Mouse (Mus musculus): ENCODE measurements around the gene C1rl.
"Not testable (repeated sequence)": the region's sequence is repeated elsewhere in the genome, so short reads cannot be mapped to it uniquely, and the experiment has no call there.

C1rl gene

DNA sequence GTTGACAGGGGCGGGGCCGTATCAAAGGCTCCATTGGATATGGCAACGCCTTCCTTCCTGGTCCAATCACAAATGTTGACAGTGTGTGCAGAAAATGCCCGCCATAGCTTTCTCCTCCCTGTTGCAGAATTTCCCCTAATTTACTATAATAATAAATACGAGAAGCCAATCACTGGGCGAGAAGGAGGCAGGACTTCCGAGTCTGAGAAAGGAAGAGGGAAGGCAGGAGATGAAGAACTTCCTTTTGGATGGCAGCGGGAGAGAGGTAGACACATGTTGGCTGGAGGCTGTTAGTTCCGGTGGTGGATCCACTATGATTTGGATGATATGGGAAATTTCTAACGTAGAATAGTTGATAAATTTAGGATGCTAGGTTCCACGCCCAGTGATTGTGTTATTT, 18.3 kb upstream of the C1rl start:
- no peak for DNase-seq

- DNase-seq, result not testable (repeated sequence)
These were observed 17.4 kb upstream of the C1rl start for GRCm38 (mm10) chr6:124475335-124476075.

DNA sequence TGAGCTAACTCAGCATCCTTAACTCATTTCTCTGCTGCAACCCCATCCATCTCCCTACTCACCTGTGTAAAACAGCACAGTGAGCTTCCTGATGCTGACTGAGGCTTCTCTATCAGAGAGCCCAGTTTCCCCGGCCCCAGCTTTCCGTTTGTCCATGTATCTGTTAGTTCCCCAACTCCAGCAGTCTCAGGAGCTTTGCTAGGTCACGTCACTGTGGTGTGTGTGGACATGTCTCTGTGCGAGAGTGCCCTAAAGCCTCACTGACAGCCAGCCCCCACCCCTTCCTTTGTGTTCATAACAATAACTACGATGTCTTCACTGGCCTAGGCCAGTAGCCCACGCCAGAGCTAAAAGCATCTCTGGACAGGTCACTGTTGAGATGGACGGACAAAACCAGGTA, 16.7 kb upstream of the C1rl start:
- DNase-seq, result no peak

- DNase-seq, result no peak
These were observed 16.1 kb upstream of the C1rl start for GRCm38 (mm10) chr6:124476796-124477195.

GRCm38 (mm10) chr6:124477221-124477655, 15.7 kb upstream of the C1rl start:
- no peak for DNase-seq

GRCm38 (mm10) chr6:124477922-124478651, 14.8 kb upstream of the C1rl start:
- no peak for DNase-seq

- DNase-seq, result no peak
These were observed 13.9 kb upstream of the C1rl start for GRCm38 (mm10) chr6:124478874-124479572.

GRCm38 (mm10) chr6:124479573-124479930, 13.4 kb upstream of the C1rl start:
- no peak for DNase-seq

GRCm38 (mm10) chr6:124480295-124480694, 12.6 kb upstream of the C1rl start:
- DNase-seq, result peak; percentile 35 to 44

- peak; percentile 52 to 54 for DNase-seq
These were observed 11.3 kb upstream of the C1rl start for GRCm38 (mm10) chr6:124481571-124481970.

- DNase-seq, result not testable (repeated sequence)
These were observed 9.1 kb upstream of the C1rl start for GRCm38 (mm10) chr6:124483831-124484230.

- DNase-seq, result no peak
These were observed 8.1 kb upstream of the C1rl start for GRCm38 (mm10) chr6:124484851-124485250.

DNA sequence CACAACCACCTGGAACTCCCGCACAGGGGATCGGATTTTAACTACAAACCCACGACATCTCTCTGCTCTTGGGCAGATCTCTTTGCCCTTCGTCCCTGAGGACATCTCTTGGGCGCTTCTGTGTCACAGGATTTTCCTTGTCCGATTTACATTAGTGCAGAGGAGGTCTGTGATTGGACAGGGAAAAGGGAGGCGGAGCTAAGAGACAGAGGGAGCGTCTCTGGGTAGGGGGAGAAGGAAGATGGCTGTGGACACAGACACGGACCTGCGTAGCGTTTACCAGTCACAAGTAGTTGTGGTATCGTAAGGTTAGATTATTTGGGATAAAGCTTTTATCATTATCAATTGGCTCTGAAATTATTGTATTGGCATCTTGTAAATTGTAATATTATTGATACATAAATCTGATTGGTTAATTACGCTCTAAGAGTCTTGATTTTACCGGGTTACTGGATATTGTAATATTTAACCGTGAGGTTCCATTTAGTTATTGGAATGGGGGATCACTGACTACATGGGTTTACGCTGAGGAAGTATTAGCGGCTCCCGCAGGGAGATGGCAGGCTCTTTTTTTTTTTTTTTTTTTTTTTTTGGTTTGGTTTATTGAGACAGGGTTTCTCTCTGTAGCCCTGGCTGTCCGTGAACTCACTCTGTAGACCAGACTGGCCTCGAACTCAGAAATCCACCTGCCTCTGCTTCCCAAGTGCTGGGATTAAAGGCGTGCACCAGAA, 7.3 kb upstream of the C1rl start:
- no peak for DNase-seq

- DNase-seq, result no peak
These were observed 5.4 kb upstream of the C1rl start for GRCm38 (mm10) chr6:124487509-124487908.

DNA sequence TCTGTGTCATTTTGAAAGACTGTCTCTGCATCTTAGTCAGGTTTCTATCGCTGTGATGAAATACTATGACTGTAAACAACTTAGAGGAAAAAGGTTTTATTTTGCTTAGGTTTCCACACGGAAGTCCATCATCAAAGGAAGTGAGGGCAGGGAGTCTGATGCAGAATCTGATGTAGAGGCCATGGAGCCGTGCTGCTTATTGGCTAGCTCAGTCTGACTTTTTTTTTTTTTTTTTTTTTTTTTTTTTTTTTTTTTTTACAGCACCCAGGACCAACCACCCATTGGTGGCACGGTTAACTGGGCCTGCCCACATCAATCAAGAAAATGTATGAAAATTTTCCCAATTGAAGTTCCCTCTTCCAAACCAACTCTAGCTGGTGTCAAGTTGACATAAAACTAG, 4.0 kb upstream of the C1rl start:
- DNase-seq, result no peak

DNA sequence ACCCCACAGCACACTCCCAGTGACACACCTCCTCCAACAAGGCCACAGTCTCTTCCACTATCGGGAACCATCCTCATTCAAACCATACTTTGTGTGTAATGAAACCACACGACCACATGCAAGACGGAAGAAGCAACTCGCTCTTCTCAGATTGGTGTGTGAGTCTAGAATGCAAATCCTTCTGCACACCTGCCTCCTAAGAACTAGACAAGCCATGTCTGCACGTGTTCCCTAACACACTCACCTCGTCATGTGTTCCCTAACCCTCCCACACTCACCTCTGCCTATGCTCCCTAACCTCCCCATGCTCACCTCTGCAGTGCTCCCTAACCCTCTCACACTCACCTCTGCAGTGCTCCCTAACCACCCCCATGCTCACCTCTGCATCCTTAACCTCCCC, 1.5 kb upstream of the C1rl start:
- no peak for DNase-seq

- DNase-seq, result no peak
These were observed 973 bp downstream of the C1rl start for GRCm38 (mm10) chr6:124493886-124494285.

GRCm38 (mm10) chr6:124496054-124496453, 3.1 kb downstream of the C1rl start:
- no peak for DNase-seq

- no peak for DNase-seq
These were observed 7.1 kb downstream of the C1rl start for GRCm38 (mm10) chr6:124499914-124500566.

DNA sequence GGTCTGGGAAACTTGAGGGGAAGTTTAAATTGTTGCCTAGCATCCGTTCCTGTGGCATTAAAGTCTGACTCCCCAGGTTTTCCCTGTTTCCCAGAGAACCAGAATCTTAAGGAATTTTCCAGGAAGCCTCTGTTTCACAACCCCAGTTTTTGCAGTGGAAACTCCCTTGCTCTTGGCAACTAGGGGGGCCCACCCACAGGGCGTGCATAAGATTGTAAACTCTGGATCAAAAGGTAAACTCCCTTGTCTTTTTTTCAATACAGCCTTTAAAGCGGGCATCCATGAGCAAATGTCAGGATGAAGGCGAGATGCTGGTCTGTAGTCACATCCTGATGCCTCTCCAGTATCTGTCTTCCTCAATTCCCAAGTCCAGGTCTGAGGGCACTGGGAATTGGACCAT, 8.6 kb downstream of the C1rl start:
- no peak for DNase-seq

GRCm38 (mm10) chr6:124502021-124502420, 9.1 kb downstream of the C1rl start:
- DNase-seq, result no peak

- DNase-seq, result no peak
These were observed 12.1 kb downstream of the C1rl start for GRCm38 (mm10) chr6:124505028-124505427.

GRCm38 (mm10) chr6:124506991-124507390, 14.1 kb downstream of the C1rl start:
- peak; percentile 50 to 51 for DNase-seq

Measured in cerebellum, adult 18-20 months (tissue).